Mouse (Mus musculus) C2C12 (cell line): ENCODE measurements at regions not wholly inside any gene's neighbourhood (a gene's known extent, or its start where the extent isn't known, plus 50 kb on each side); places are given as distances from the start of the nearest gene placed in this dataset.

Experiments
- CEBPB ChIP-seq: IDR thresholded peaks from one replicate; pipeline ENCODE4 v1.6.1; 2011; ENCODE audit warnings: low read depth, mild to moderate bottlenecking, control low read depth, moderate library complexity
- CTCF ChIP-seq: IDR thresholded peaks from one replicate; pipeline ENCODE4 v1.5.1; 2011; ENCODE audit not compliant: control insufficient read depth, insufficient read depth, insufficient read length

DNA sequence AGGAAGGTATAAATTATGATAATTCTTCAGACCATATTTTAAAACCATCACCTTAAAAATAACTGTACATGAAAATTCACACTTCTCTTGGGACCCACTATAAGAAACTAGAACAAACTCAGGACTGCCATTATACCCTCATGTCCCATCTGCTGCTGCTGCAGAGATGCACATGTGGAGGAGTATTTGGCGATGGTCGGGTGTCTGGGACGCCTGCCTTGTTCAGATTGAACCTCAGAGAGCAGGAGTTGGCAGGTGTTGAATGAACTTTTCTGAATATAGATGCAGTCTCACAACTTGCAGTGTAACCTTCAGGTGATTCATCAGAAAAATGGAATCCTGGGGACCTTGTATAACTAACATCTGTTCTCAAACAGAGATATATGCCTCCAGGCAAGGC, 1338.0 kb downstream of the Slc22a22 start:
- TF ChIP-seq CTCF (no peak), CEBPB (no peak)
